Mouse (Mus musculus) intestine, embryonic 15.5 days (tissue): ENCODE measurements at regions not wholly inside any gene's neighbourhood (a gene's known extent, or its start where the extent isn't known, plus 50 kb on each side); places are given as distances from the start of the nearest gene placed in this dataset.

Experiments used
- ATAC-seq: fragments of 200-750 bp; cut with Nextera tagmentation; 2 replicates; pipeline ENCODE4 v1.8.0; 2017; ENCODE audit warnings: moderate TSS enrichment, moderate library complexity
- H3K27ac ChIP-seq: fragments of 300-500 bp; sonication (generic); 2 replicates; pipeline ENCODE4 v1.5.1; 2015; ENCODE audit warnings: mild to moderate bottlenecking, inconsistent platforms
- H3K27me3 ChIP-seq: fragments of 300-500 bp; sonication (generic); replicated peaks from 2 replicates; pipeline ENCODE4 v1.6.1; 2015; ENCODE audit warnings: inconsistent platforms
- H3K36me3 ChIP-seq: fragments of 300-500 bp; sonication (generic); 2 replicates; pipeline ENCODE4 v1.6.1; 2015; ENCODE audit warnings: inconsistent platforms
- H3K4me1 ChIP-seq: fragments of 300-500 bp; sonication (generic); replicated peaks from 2 replicates; pipeline ENCODE4 v1.6.1; 2015; ENCODE audit warnings: inconsistent platforms
- H3K4me2 ChIP-seq: fragments of 300-500 bp; sonication (generic); replicated peaks from 2 replicates; pipeline ENCODE4 v1.6.1; 2015; ENCODE audit warnings: mild to moderate bottlenecking, inconsistent platforms
- H3K4me3 ChIP-seq: fragments of 300-500 bp; sonication (generic); replicated peaks from 2 replicates; pipeline ENCODE4 v1.5.1; 2015; ENCODE audit warnings: inconsistent platforms
- H3K9ac ChIP-seq: fragments of 300-500 bp; sonication (generic); 2 replicates; pipeline ENCODE4 v1.6.1; 2015; ENCODE audit warnings: inconsistent platforms
- H3K9me3 ChIP-seq: fragments of 300-500 bp; sonication (generic); 2 replicates; pipeline ENCODE4 v1.6.1; 2016; ENCODE audit warnings: inconsistent platforms
- WGBS: fragments of 180-500 bp; shearing (Covaris S2); methylation state at CpG from one replicate; pipeline ENCODE4 v1.1.7; 2015; 5-methylcytosine and 5-hydroxymethylcytosine counted together

DNA sequence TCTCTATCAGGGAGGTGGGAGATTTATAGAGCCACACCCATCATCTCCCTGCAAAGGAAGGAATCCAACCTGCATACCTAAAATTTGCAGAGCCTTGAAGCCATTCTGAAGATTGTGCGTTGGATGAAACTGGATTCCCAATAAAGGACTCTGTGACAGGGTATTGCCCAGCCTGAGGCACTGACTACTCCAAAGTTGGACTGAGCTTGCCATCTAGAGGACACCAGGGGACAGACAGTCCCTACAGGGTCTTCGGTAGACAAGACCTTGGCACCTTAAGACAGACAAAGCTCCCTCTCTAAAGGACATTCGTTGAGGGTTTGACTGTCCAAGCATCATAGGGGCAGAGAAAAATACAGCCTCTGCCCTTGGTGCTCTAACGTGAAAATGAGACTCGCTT, 243.4 kb downstream of the Gsdmc2 start:
- Histone ChIP-seq H3K9ac (no peak overlapping the region), H3K4me3 (no peak overlapping the region), H3K4me2 (no peak overlapping the region), H3K9me3 (no peaks in the 10 kb centered on the region), H3K27me3 (no peaks in the 10 kb centered on the region), H3K4me1 (no peaks in the 10 kb centered on the region), H3K27ac (no peak overlapping the region), H3K36me3 (no peaks in the 10 kb centered on the region)
- 46% methylated on average over 5 of the region's 5 CpGs for WGBS
- ATAC-seq, result no peak; the same call in 1 of the 2 replicates

GRCm38 (mm10) chr15:63592758-63593463, 252.1 kb downstream of the Gsdmc2 start:
- H3K4me2 ChIP-seq, result no peak overlapping the region
- H3K36me3 ChIP-seq, result no peaks in the 10 kb centered on the region
- no peaks in the 10 kb centered on the region for H3K4me1 ChIP-seq
- H3K27ac ChIP-seq, result no peak overlapping the region
- H3K27me3 ChIP-seq, result no peaks in the 10 kb centered on the region
- no peak for ATAC-seq
- 86% methylated on average over 5 of the region's 5 CpGs for WGBS
- H3K4me3 ChIP-seq, result no peak overlapping the region
- no peaks in the 10 kb centered on the region for H3K9me3 ChIP-seq
- no peak overlapping the region for H3K9ac ChIP-seq

DNA sequence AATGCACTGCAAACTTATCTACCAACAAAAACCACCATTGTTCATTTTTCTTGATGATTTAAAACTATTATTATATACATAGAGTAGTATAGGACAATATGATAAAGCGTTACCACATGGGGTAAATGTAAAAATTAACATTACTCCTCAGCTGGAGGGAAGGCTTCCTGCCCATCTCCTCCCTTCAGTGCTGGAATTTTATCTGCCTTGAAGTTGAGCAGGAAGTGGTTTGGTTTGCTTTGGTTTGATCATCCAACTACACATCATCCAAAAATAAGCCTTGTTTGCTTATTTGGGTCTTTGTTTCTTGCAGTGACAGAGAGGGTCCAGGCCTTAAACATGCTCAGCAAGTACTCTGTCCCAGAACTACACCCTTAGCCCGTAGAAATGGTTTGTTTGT, 285.7 kb downstream of the Gsdmc2 start:
- no peak overlapping the region for H3K4me3 ChIP-seq
- H3K4me2 ChIP-seq, result no peak overlapping the region
- no peaks in the 10 kb centered on the region for H3K4me1 ChIP-seq
- no peaks in the 10 kb centered on the region for H3K9me3 ChIP-seq
- 86% methylated on average over 2 of the region's 2 CpGs for WGBS
- H3K36me3 ChIP-seq, result no peaks in the 10 kb centered on the region
- ATAC-seq, result no peak
- no peaks in the 10 kb centered on the region for H3K27me3 ChIP-seq
- no peak overlapping the region for H3K27ac ChIP-seq
- H3K9ac ChIP-seq, result no peak overlapping the region

GRCm38 (mm10) chr15:63558691-63559090, 286.3 kb downstream of the Gsdmc2 start:
- no peak for ATAC-seq
- Histone ChIP-seq H3K27ac (no peak overlapping the region), H3K4me1 (no peaks in the 10 kb centered on the region), H3K9me3 (no peaks in the 10 kb centered on the region), H3K9ac (no peak overlapping the region), H3K4me2 (no peak overlapping the region), H3K27me3 (no peaks in the 10 kb centered on the region), H3K4me3 (no peak overlapping the region), H3K36me3 (no peaks in the 10 kb centered on the region)
- 78% methylated on average over 1 of the region's 1 CpGs for WGBS

- no peak overlapping the region for H3K4me2 ChIP-seq
- no peak overlapping the region for H3K4me3 ChIP-seq
- no peak overlapping the region for H3K9ac ChIP-seq
- H3K27ac ChIP-seq, result no peak overlapping the region
- H3K27me3 ChIP-seq, result no peaks in the 10 kb centered on the region
- no peak for ATAC-seq
- H3K4me1 ChIP-seq, result no peaks in the 10 kb centered on the region
- H3K36me3 ChIP-seq, result no peaks in the 10 kb centered on the region
- H3K9me3 ChIP-seq, result no peaks in the 10 kb centered on the region
- WGBS, result 72% methylated on average over 3 of the region's 3 CpGs
Observed at GRCm38 (mm10) chr15:63557816-63558215, 287.2 kb downstream of the Gsdmc2 start.

- 72% methylated on average over 5 of the region's 5 CpGs for WGBS
- Histone ChIP-seq H3K4me1 (no peaks in the 10 kb centered on the region), H3K9me3 (no peaks in the 10 kb centered on the region), H3K36me3 (no peaks in the 10 kb centered on the region), H3K4me2 (no peak overlapping the region), H3K4me3 (no peak overlapping the region), H3K9ac (no peak overlapping the region), H3K27ac (no peak overlapping the region), H3K27me3 (no peaks in the 10 kb centered on the region)
- no peak for ATAC-seq
Observed at GRCm38 (mm10) chr15:63553597-63553996, 291.4 kb downstream of the Gsdmc2 start.

- Histone ChIP-seq H3K27me3 (no peaks in the 10 kb centered on the region), H3K4me1 (no peaks in the 10 kb centered on the region), H3K4me2 (no peak overlapping the region), H3K9ac (no peak overlapping the region), H3K36me3 (no peaks in the 10 kb centered on the region), H3K27ac (no peak overlapping the region), H3K9me3 (no peaks in the 10 kb centered on the region), H3K4me3 (no peak overlapping the region)
- 67% methylated on average over 12 of the region's 12 CpGs for WGBS
- no peak for ATAC-seq
Observed at GRCm38 (mm10) chr15:63532337-63533055, 312.5 kb downstream of the Gsdmc2 start.

GRCm38 (mm10) chr15:63527318-63527717, 317.7 kb downstream of the Gsdmc2 start:
- Histone ChIP-seq H3K36me3 (no peaks in the 10 kb centered on the region), H3K4me3 (no peak overlapping the region), H3K9me3 (no peaks in the 10 kb centered on the region), H3K27me3 (no peaks in the 10 kb centered on the region), H3K4me1 (no peaks in the 10 kb centered on the region), H3K27ac (no peak overlapping the region), H3K9ac (no peak overlapping the region), H3K4me2 (no peak overlapping the region)
- ATAC-seq, result no peak
- WGBS, result 77% methylated on average over 2 of the region's 2 CpGs

- WGBS, result 91% methylated on average over 2 of the region's 2 CpGs
- Histone ChIP-seq H3K4me2 (no peak overlapping the region), H3K27ac (no peak overlapping the region), H3K4me1 (no peaks in the 10 kb centered on the region), H3K9me3 (no peaks in the 10 kb centered on the region), H3K4me3 (no peak overlapping the region), H3K27me3 (no peaks in the 10 kb centered on the region), H3K9ac (no peak overlapping the region), H3K36me3 (no peaks in the 10 kb centered on the region)
- no peak for ATAC-seq
Observed at GRCm38 (mm10) chr15:63526820-63527219, 318.2 kb downstream of the Gsdmc2 start.

DNA sequence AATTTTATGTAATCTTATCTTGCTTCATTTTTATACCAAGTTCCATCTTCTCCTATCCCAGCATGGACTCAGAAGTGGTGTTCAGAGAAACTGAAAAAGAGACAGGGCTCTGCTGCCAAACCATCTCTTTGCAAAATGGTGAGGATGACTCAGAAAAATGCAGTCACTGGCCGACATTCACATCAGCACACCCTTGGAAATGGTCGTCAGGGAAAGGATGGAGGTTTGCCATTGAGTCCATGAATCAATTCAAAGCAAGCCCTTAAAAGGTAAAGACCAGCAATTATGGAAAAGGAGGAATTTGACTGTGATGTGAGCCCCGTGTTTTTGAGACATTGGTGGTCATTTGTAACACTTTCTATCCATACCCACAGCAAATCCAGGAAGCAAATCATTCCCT, 327.7 kb downstream of the Gsdmc2 start:
- no peak for ATAC-seq
- H3K36me3 ChIP-seq, result no peaks in the 10 kb centered on the region

DNA sequence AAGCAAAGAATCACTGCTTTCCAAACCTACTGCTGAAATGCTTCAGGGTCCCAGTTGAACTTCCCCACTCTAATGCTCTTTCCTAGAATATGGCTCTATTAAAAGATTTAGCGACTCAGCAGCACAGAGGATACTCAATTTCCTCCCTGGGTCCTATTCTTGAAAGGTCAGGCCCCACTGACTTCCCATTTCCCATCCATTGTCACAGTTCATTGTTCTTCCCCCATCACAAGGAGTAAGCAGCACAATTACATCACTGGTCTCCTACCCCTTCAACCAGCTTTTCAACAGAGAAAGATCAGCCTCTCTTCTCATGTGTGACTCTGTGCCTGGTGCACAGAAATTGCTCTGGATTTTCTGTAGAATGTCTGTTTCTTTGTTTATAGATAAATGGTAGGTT, 344.5 kb downstream of the Gsdmc2 start:
- no peaks in the 10 kb centered on the region for H3K4me1 ChIP-seq
- H3K27me3 ChIP-seq, result no peaks in the 10 kb centered on the region
- no peak overlapping the region for H3K27ac ChIP-seq
- no peak for ATAC-seq
- no peaks in the 10 kb centered on the region for H3K9me3 ChIP-seq
- no peaks in the 10 kb centered on the region for H3K36me3 ChIP-seq
- no peak overlapping the region for H3K4me2 ChIP-seq
- H3K9ac ChIP-seq, result no peak overlapping the region
- 72% methylated on average over 1 of the region's 1 CpGs for WGBS
- H3K4me3 ChIP-seq, result no peak overlapping the region

More for the DNA sequence above, 327.7 kb downstream of the Gsdmc2 start:
- Histone ChIP-seq H3K4me3 (no peak overlapping the region), H3K9ac (no peak overlapping the region), H3K4me2 (no peak overlapping the region), H3K4me1 (no peaks in the 10 kb centered on the region), H3K27ac (no peak overlapping the region), H3K27me3 (no peaks in the 10 kb centered on the region), H3K9me3 (no peaks in the 10 kb centered on the region)
- WGBS, result 67% methylated on average over 3 of the region's 3 CpGs

DNA sequence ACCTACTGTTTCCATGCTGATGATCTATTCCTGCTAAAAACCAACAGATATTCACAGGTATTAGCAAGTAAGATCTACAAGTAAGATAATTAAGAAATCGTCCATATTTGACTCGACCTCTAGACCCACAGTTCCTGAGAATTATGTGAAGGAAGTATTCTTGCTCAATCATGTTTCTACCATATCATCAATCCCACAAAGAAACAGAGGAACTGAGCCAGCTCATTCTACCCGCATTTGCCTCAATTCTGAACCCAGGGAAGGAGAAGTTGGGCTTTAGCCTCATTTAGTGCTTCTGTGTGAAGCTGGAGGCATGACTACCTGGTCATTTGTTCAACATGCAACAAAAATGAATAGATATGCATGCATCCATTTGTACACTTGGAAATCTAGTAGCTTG, 346.5 kb downstream of the Gsdmc2 start:
- H3K4me3 ChIP-seq, result no peak overlapping the region
- 75% methylated on average over 3 of the region's 3 CpGs for WGBS
- no peak overlapping the region for H3K9ac ChIP-seq
- no peak for ATAC-seq
- H3K4me2 ChIP-seq, result no peak overlapping the region
- H3K36me3 ChIP-seq, result no peaks in the 10 kb centered on the region
- no peak overlapping the region for H3K27ac ChIP-seq
- no peaks in the 10 kb centered on the region for H3K4me1 ChIP-seq
- H3K9me3 ChIP-seq, result no peaks in the 10 kb centered on the region
- no peaks in the 10 kb centered on the region for H3K27me3 ChIP-seq

GRCm38 (mm10) chr15:63497207-63497606, 347.8 kb downstream of the Gsdmc2 start:
- no peak overlapping the region for H3K4me3 ChIP-seq
- no peak overlapping the region for H3K27ac ChIP-seq
- no peak overlapping the region for H3K9ac ChIP-seq
- H3K36me3 ChIP-seq, result no peaks in the 10 kb centered on the region
- no peak for ATAC-seq
- WGBS, result 87% methylated on average over 3 of the region's 3 CpGs
- H3K4me1 ChIP-seq, result no peaks in the 10 kb centered on the region
- no peaks in the 10 kb centered on the region for H3K27me3 ChIP-seq
- H3K9me3 ChIP-seq, result no peaks in the 10 kb centered on the region
- no peak overlapping the region for H3K4me2 ChIP-seq
